In the genomic region with DNA sequence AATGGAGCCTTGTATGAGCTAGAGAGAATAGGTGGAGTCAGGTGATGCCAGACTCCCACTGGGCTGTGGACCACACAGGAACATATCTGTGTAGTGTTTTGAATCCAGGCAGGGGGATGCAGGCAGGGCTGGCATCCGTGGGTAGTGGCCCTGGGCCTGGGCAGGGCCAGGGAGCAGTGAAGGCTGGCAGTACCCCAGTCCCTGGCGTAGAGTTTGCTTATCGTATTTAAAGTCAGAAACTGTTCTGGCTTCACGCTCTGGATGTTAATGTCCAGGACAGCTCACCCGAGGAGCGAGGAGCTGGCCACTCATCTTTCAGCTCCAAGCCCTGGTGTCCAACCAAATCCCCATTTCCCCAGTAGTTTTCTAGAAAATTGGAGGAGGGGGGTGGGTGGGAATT, we compare ENCODE assay signal across 29 mouse cellular contexts. TPM values are rescaled to one million over a fixed set of nuclear protein-coding genes. Genes with fewer than 3 reads are reported as not detected.
DNase-seq lines count a peak whose midpoint lies in the region; ATAC-seq lines count a peak whose summit lies in the region.
"Had no signal": no experiment of that assay in that cellular context is flagged by ENCODE, and none has a peak within 500 bp of the region (broad histone marks: within the 10 kb centered on the region; RNA-seq: fewer than 3 reads in every experiment).

No protein-coding gene starts in this region.

- H3K36me3 ChIP-seq in embryonic facial prominence, embryonic 15.5 days = no peaks in the 10 kb centered on the region
- no peaks in the 10 kb centered on the region for H3K36me3 ChIP-seq in embryonic facial prominence, embryonic 10.5 days (replicated peaks)
- no peaks in the 10 kb centered on the region for H3K36me3 ChIP-seq in hindbrain, embryonic 16.5 days (ENCODE audit: control insufficient read depth, insufficient read depth, low read length)
- no peaks in the 10 kb centered on the region for H3K36me3 ChIP-seq in hindbrain, embryonic 12.5 days
- H3K36me3 ChIP-seq in midbrain, embryonic 11.5 days (ENCODE audit: control insufficient read depth, insufficient read depth, low read length) = no peaks in the 10 kb centered on the region
- H3K36me3 ChIP-seq in midbrain, embryonic 14.5 days (ENCODE audit: control insufficient read depth, insufficient read depth, low read length) = no peaks in the 10 kb centered on the region
- H3K36me3 ChIP-seq: G1E; heart, embryonic 13.5 days; hindbrain, embryonic 13.5 days had no signal

- no peak for DNase-seq in embryonic facial prominence, embryonic 10.5 days (ENCODE audit: low spot score)
- DNase-seq in gastrocnemius, postnatal 25 days = peak; percentile 10
- no peak for DNase-seq in gastrocnemius, postnatal 36 days
- DNase-seq in midbrain, embryonic 11.5 days (ENCODE audit: low spot score, missing footprints) = peak; percentile 37
- no peak for DNase-seq in midbrain, embryonic 14.5 days
- DNase-seq: adrenal gland, postnatal 10 days; adrenal gland, postnatal 36 days; B cell, adult 2 months; cerebellum, adult 2 months; cerebellum, adult 9-11 months; cerebellum, postnatal 36 days; embryo, embryonic 11 days; forebrain, postnatal 0 days; heart, adult 18-20 months; heart, postnatal 14 days; heart, postnatal 4 days; kidney, adult 18-20 months; kidney, adult 9 months had no signal

- H3K27ac ChIP-seq in embryonic facial prominence, embryonic 15.5 days (replicated peaks) = 0 out of 2 replicates have a peak overlapping the region, but pooled peaks have one; percentile 24
- no peak overlapping the region for H3K27ac ChIP-seq in embryonic facial prominence, embryonic 10.5 days (replicated peaks)
- no peak overlapping the region for H3K27ac ChIP-seq in hindbrain, embryonic 16.5 days (ENCODE audit: low read depth, low read length)
- no peak overlapping the region for H3K27ac ChIP-seq in hindbrain, embryonic 12.5 days
- H3K27ac ChIP-seq in midbrain, embryonic 11.5 days (ENCODE audit: low read depth, low read length) = no peak overlapping the region
- H3K27ac ChIP-seq in midbrain, embryonic 14.5 days (replicated peaks; ENCODE audit: low read depth, low read length) = no peak overlapping the region
- H3K27ac ChIP-seq: heart, embryonic 13.5 days; hindbrain, embryonic 13.5 days had no signal

- 71% methylated on average over 6 of the region's 6 CpGs for WGBS in embryonic facial prominence, embryonic 15.5 days
- 92% methylated on average over 6 of the region's 6 CpGs for WGBS in embryonic facial prominence, embryonic 10.5 days
- WGBS in hindbrain, embryonic 16.5 days = 73% methylated on average over 6 of the region's 6 CpGs
- 90% methylated on average over 6 of the region's 6 CpGs for WGBS in hindbrain, embryonic 12.5 days
- 86% methylated on average over 6 of the region's 6 CpGs for WGBS in midbrain, embryonic 11.5 days
- 86% methylated on average over 6 of the region's 6 CpGs for WGBS in midbrain, embryonic 14.5 days

- ATAC-seq in embryonic facial prominence, embryonic 15.5 days (ENCODE audit: insufficient number of reproducible peaks, low FRiP score, low TSS enrichment, low read depth) = no peak
- ATAC-seq in hindbrain, embryonic 16.5 days = peak; percentile 27; the same call in 1 of the 2 replicates
- no peak for ATAC-seq in hindbrain, embryonic 12.5 days (ENCODE audit: low FRiP score)
- ATAC-seq in midbrain, embryonic 11.5 days (ENCODE audit: low FRiP score) = 0 out of 2 replicates have a peak, but pooled peaks have one; percentile 11
- no peak for ATAC-seq in midbrain, embryonic 14.5 days (ENCODE audit: low FRiP score, low TSS enrichment)
- ATAC-seq: forebrain, embryonic 14.5 days; forebrain, postnatal 0 days; inflammation-experienced regulatory T-cells, adult 6 months; intestine, embryonic 16.5 days; Patski had no signal

- H3K9me3 ChIP-seq in embryonic facial prominence, embryonic 15.5 days (replicated peaks) = no peaks in the 10 kb centered on the region
- H3K9me3 ChIP-seq in embryonic facial prominence, embryonic 10.5 days = 0 out of 2 replicates have a peak, but pooled peaks cover 2% of the 10 kb centered on the region
- H3K9me3 ChIP-seq in hindbrain, embryonic 16.5 days (ENCODE audit: control insufficient read depth, low read length) = no peaks in the 10 kb centered on the region
- H3K9me3 ChIP-seq in hindbrain, embryonic 12.5 days (replicated peaks) = no peaks in the 10 kb centered on the region
- H3K9me3 ChIP-seq in midbrain, embryonic 11.5 days (ENCODE audit: control insufficient read depth, low read length) = no peaks in the 10 kb centered on the region
- no peaks in the 10 kb centered on the region for H3K9me3 ChIP-seq in midbrain, embryonic 14.5 days (ENCODE audit: control insufficient read depth, low read length)
- H3K9me3 ChIP-seq: heart, embryonic 13.5 days; hindbrain, embryonic 13.5 days had no signal

- no peak overlapping the region for H3K9ac ChIP-seq in embryonic facial prominence, embryonic 15.5 days
- H3K9ac ChIP-seq in hindbrain, embryonic 16.5 days (ENCODE audit: low read depth, low read length) = no peak overlapping the region
- H3K9ac ChIP-seq in hindbrain, embryonic 12.5 days = no peak overlapping the region
- H3K9ac ChIP-seq in midbrain, embryonic 11.5 days (ENCODE audit: low read length) = no peak overlapping the region
- no peak overlapping the region for H3K9ac ChIP-seq in midbrain, embryonic 14.5 days (replicated peaks; ENCODE audit: low read length)
- H3K9ac ChIP-seq: forebrain, postnatal 0 days; heart, embryonic 13.5 days; hindbrain, embryonic 13.5 days had no signal

- intact Hi-C loops in gastrocnemius, postnatal 36 days (cut with DNase I) = no loop called here

- H3K4me1 ChIP-seq in embryonic facial prominence, embryonic 15.5 days = peaks cover 51% of the 10 kb centered on the region
- H3K4me1 ChIP-seq in embryonic facial prominence, embryonic 10.5 days = peaks cover 47% of the 10 kb centered on the region
- H3K4me1 ChIP-seq in hindbrain, embryonic 16.5 days (ENCODE audit: control insufficient read depth, insufficient read depth, low read depth, low read length) = peaks cover 24% of the 10 kb centered on the region
- peaks cover 60% of the 10 kb centered on the region for H3K4me1 ChIP-seq in hindbrain, embryonic 12.5 days
- H3K4me1 ChIP-seq in midbrain, embryonic 11.5 days (ENCODE audit: control insufficient read depth, insufficient read depth, low read length) = peaks cover 10% of the 10 kb centered on the region; the same call in 1 of the 2 replicates
- H3K4me1 ChIP-seq in midbrain, embryonic 14.5 days (ENCODE audit: control insufficient read depth, insufficient read depth, low read length) = peaks cover 20% of the 10 kb centered on the region

- no peak overlapping the region for H3K4me3 ChIP-seq in embryonic facial prominence, embryonic 15.5 days (replicated peaks)
- H3K4me3 ChIP-seq in embryonic facial prominence, embryonic 10.5 days = no peak overlapping the region
- H3K4me3 ChIP-seq in hindbrain, embryonic 16.5 days (ENCODE audit: low read length) = no peak overlapping the region
- H3K4me3 ChIP-seq in hindbrain, embryonic 12.5 days = no peak overlapping the region
- H3K4me3 ChIP-seq in midbrain, embryonic 11.5 days (ENCODE audit: low read depth, low read length) = no peak overlapping the region
- no peak overlapping the region for H3K4me3 ChIP-seq in midbrain, embryonic 14.5 days (replicated peaks; ENCODE audit: low read depth, low read length)
- H3K4me3 ChIP-seq: heart, embryonic 13.5 days; hindbrain, embryonic 13.5 days had no signal

- H3K27me3 ChIP-seq in embryonic facial prominence, embryonic 15.5 days = no peaks in the 10 kb centered on the region
- H3K27me3 ChIP-seq in embryonic facial prominence, embryonic 10.5 days (replicated peaks; ENCODE audit: low read depth, poor library complexity, severe bottlenecking) = no peaks in the 10 kb centered on the region
- no peaks in the 10 kb centered on the region for H3K27me3 ChIP-seq in hindbrain, embryonic 16.5 days (replicated peaks; ENCODE audit: control insufficient read depth, insufficient read depth, low read length)
- no peaks in the 10 kb centered on the region for H3K27me3 ChIP-seq in hindbrain, embryonic 12.5 days
- no peaks in the 10 kb centered on the region for H3K27me3 ChIP-seq in midbrain, embryonic 11.5 days (ENCODE audit: control insufficient read depth, insufficient read depth, low read length)
- H3K27me3 ChIP-seq in midbrain, embryonic 14.5 days (ENCODE audit: control insufficient read depth, insufficient read depth, low read length) = no peaks in the 10 kb centered on the region
- H3K27me3 ChIP-seq: heart, embryonic 13.5 days; hindbrain, embryonic 13.5 days; Patski had no signal

- H3K4me2 ChIP-seq in embryonic facial prominence, embryonic 15.5 days (replicated peaks) = no peak overlapping the region
- H3K4me2 ChIP-seq in hindbrain, embryonic 16.5 days (ENCODE audit: low read length) = no peak overlapping the region
- no peak overlapping the region for H3K4me2 ChIP-seq in hindbrain, embryonic 12.5 days (replicated peaks)
- H3K4me2 ChIP-seq in midbrain, embryonic 11.5 days = no peak overlapping the region
- no peak overlapping the region for H3K4me2 ChIP-seq in midbrain, embryonic 14.5 days (ENCODE audit: low read length)
- H3K4me2 ChIP-seq: heart, embryonic 13.5 days; hindbrain, embryonic 13.5 days had no signal

RNA-seq across cellular contexts. Expression of a gene that starts 10.2 kb away (rescaled TPM):
- polyA plus RNA-seq in embryonic facial prominence, embryonic 15.5 days (2015; fragmentation: Nextera tagmentation; extraction: Ambion mirVana) = 16.6 and 22.7 TPM in 2 replicates
- 23.0 and 26.9 TPM in 2 replicates for polyA plus RNA-seq in embryonic facial prominence, embryonic 10.5 days (2016; fragmentation: Nextera tagmentation; extraction: Ambion mirVana)
- under 1 TPM; 0.19 to 0.41 TPM for total RNA-seq in gastrocnemius, postnatal 25 days (2021)
- under 1 TPM; 0.27 to 0.31 TPM for total RNA-seq in gastrocnemius, postnatal 36 days (2021)
- polyA plus RNA-seq in hindbrain, embryonic 16.5 days (2015; fragmentation: Nextera tagmentation; extraction: Ambion mirVana) = 22.9 and 29.6 TPM in 2 replicates
- polyA plus RNA-seq in hindbrain, embryonic 12.5 days (2016; fragmentation: Nextera tagmentation; extraction: Ambion mirVana) = 55.6 and 57.8 TPM in 2 replicates
- 23.6 and 27.7 TPM in 2 replicates for polyA plus RNA-seq in midbrain, embryonic 11.5 days (2014; fragmentation: Nextera tagmentation; extraction: Ambion mirVana)
- 29.5 and 39.8 TPM in 2 replicates for polyA plus RNA-seq in midbrain, embryonic 14.5 days (2014; fragmentation: Nextera tagmentation; extraction: Ambion mirVana)
- total RNA-seq: CH12.LX had no signal
- polyA plus RNA-seq: G1E had no signal

Comparison
In these comparisons a context has a peak if more than half of its experiments do, and no peak if none do; other contexts are left out.
1. ATAC-seq: peak in hindbrain, embryonic 16.5 days (single experiment) and midbrain, embryonic 11.5 days (single experiment); none in embryonic facial prominence, embryonic 15.5 days (single experiment), hindbrain, embryonic 12.5 days (single experiment) and midbrain, embryonic 14.5 days (single experiment).
2. DNase-seq: peak in gastrocnemius, postnatal 25 days (single experiment) and midbrain, embryonic 11.5 days (single experiment); none in embryonic facial prominence, embryonic 10.5 days (single experiment), gastrocnemius, postnatal 36 days (0 of 2) and midbrain, embryonic 14.5 days (single experiment).